ENCODE assay signal across 17 mouse cellular contexts in genomic region chr13:100607756-100608155, GRCm38 (mm10). TPM values are rescaled to one million over a fixed set of nuclear protein-coding genes. Genes with fewer than 3 reads are reported as not detected.
DNase-seq lines count a peak whose midpoint lies in the region; ATAC-seq and TF ChIP-seq lines count a peak whose summit lies in the region.
"Had no signal": no experiment of that assay in that cellular context is flagged by ENCODE, and none has a peak within 500 bp of the region (broad histone marks: within the 10 kb centered on the region; RNA-seq: fewer than 3 reads in every experiment).

No protein-coding gene starts in this region.

- no peak for ATAC-seq in inflammation-experienced regulatory T-cells, adult 6 months

- DNase-seq in heart, adult 2 months: no peak
- no peak for DNase-seq in heart, adult 8-10 months (ENCODE audit: low spot score)
- DNase-seq in lung, adult 2 months: no peak
- no peak for DNase-seq in lung, postnatal 4 days
- peak; percentile 62 for DNase-seq in ES-CJ7 (ENCODE audit: low read depth, low spot score)
- DNase-seq in induced T-regulatory cell, adult 2 months (ENCODE audit: low read depth): peak; percentile 45
- DNase-seq in left cerebral cortex, postnatal 4 days: no peak
- DNase-seq: cerebellum, adult 9-11 months; gastrocnemius, postnatal 10 days; kidney, adult 8-10 months; lung, postnatal 14 days had no signal

- no peak overlapping the region for H3K9ac ChIP-seq in heart, adult 2 months (ENCODE audit: low read depth, low read length)
- H3K9ac ChIP-seq: embryonic facial prominence, embryonic 12.5 days; heart, embryonic 12.5 days; midbrain, embryonic 12.5 days had no signal

- no peak overlapping the region for H3K4me3 ChIP-seq in heart, adult 2 months
- no peak overlapping the region for H3K4me3 ChIP-seq in lung, adult 2 months (replicated peaks; ENCODE audit: extremely low read depth, low read depth, low read length)
- H3K4me3 ChIP-seq: embryonic facial prominence, embryonic 12.5 days; forebrain, embryonic 10.5 days; heart, embryonic 12.5 days; hindbrain, embryonic 10.5 days; midbrain, embryonic 12.5 days had no signal

- H3K27me3 ChIP-seq in heart, adult 2 months (ENCODE audit: control insufficient read depth, insufficient read depth, low read length): no peaks in the 10 kb centered on the region
- H3K27me3 ChIP-seq: embryonic facial prominence, embryonic 12.5 days; heart, embryonic 12.5 days; midbrain, embryonic 12.5 days had no signal

- 86% methylated on average over 8 of the region's 8 CpGs for WGBS in heart, adult 2 months
- WGBS in lung, adult 2 months: 88% methylated on average over 8 of the region's 8 CpGs

- TF ChIP-seq EP300 in heart, adult 2 months (IDR thresholded peaks at IDR 0.05; ENCODE audit: insufficient read depth, low read depth, low read length): no peak

- H3K79me2 ChIP-seq in heart, adult 2 months (replicated peaks; ENCODE audit: control insufficient read depth, insufficient read depth, low read length): no peaks in the 10 kb centered on the region

- intact Hi-C loops in heart, adult 2 months (cut with DNase I): no loop called here
- intact Hi-C loops in left cerebral cortex, postnatal 4 days (cut with DNase I): no loop called here

- H3K36me3 ChIP-seq in heart, adult 2 months (ENCODE audit: control insufficient read depth, insufficient read depth, low read length): no peaks in the 10 kb centered on the region
- H3K36me3 ChIP-seq: midbrain, embryonic 12.5 days had no signal

- TF ChIP-seq CTCF in heart, adult 2 months (IDR thresholded peaks at IDR 0.05): peak; percentile 31
- peak; percentile 11; the same call in 1 of the 2 replicates for TF ChIP-seq CTCF in lung, adult 2 months (IDR thresholded peaks at IDR 0.05; ENCODE audit: insufficient read depth, low read length)

- no peaks in the 10 kb centered on the region for H3K4me1 ChIP-seq in heart, adult 2 months (ENCODE audit: control insufficient read depth, insufficient read depth, low read length)
- no peaks in the 10 kb centered on the region for H3K4me1 ChIP-seq in lung, adult 2 months (ENCODE audit: control insufficient read depth, insufficient read depth, low read length)
- H3K4me1 ChIP-seq: embryonic facial prominence, embryonic 12.5 days; heart, embryonic 12.5 days; midbrain, embryonic 12.5 days had no signal

- no peak overlapping the region for H3K27ac ChIP-seq in heart, adult 2 months
- H3K27ac ChIP-seq: embryonic facial prominence, embryonic 12.5 days; forebrain, embryonic 10.5 days; hindbrain, embryonic 10.5 days; midbrain, embryonic 12.5 days had no signal

- no peak for TF ChIP-seq POLR2A in heart, adult 2 months (IDR thresholded peaks at IDR 0.05; ENCODE audit: insufficient read depth, low read depth, low read length)
- TF ChIP-seq POLR2A in lung, adult 2 months (IDR thresholded peaks at IDR 0.05; ENCODE audit: borderline replicate concordance, extremely low read depth, low read depth, low read length): no peak

RNA-seq across cellular contexts. Expression of gene Marveld2, which starts 9.0 kb away (rescaled TPM):
- under 1 TPM; 0.27 to 0.34 TPM for total RNA-seq in heart, adult 2 months (2021)
- polyA plus RNA-seq in heart, adult 2 months (2012; rRNA removed): 0.50 and 0.66 TPM in 2 replicates
- total RNA-seq in heart, adult 8-10 months (2022): under 1 TPM; 0.37 to 0.90 (median 0.63) TPM
- 8.2 and 11.4 TPM in 2 replicates for polyA plus RNA-seq in lung, adult 2 months (2012; rRNA removed)
- total RNA-seq in left cerebral cortex, postnatal 4 days (2021): 1 to 10 TPM; 1.6 to 2.0 TPM
- 1 to 10 TPM; 4.3 to 9.7 (median 7.9) TPM for polyA plus RNA-seq in inflammation-experienced regulatory T-cells, adult 6 months (2017; shearing (Covaris generic))

RNA-seq across cellular contexts. Expression of gene Ak6, which starts 43.0 kb away (rescaled TPM):
- total RNA-seq in heart, adult 2 months (2021): 10 to 100 TPM; 55.1 to 65.7 TPM
- polyA plus RNA-seq in heart, adult 2 months (2012; rRNA removed): 49.9 and 92.7 TPM in 2 replicates
- 10 to 100 TPM; 57.2 to 64.6 (median 60.3) TPM for total RNA-seq in heart, adult 8-10 months (2022)
- 16.5 and 28.0 TPM in 2 replicates for polyA plus RNA-seq in lung, adult 2 months (2012; rRNA removed)
- 100 to 1,000 TPM; 129 to 141 TPM for total RNA-seq in left cerebral cortex, postnatal 4 days (2021)
- 100 to 1,000 TPM; 109 to 138 (median 137) TPM for polyA plus RNA-seq in inflammation-experienced regulatory T-cells, adult 6 months (2017; shearing (Covaris generic))

RNA-seq across cellular contexts. Expression of gene Rad17, which starts 43.1 kb away (rescaled TPM):
- 10 to 100 TPM; 15.0 TPM for total RNA-seq in heart, adult 2 months (2021)
- polyA plus RNA-seq in heart, adult 2 months (2012; rRNA removed): 5.6 and 9.5 TPM in 2 replicates
- total RNA-seq in heart, adult 8-10 months (2022): 10 to 100 TPM; 13.4 to 16.6 (median 15.6) TPM
- 3.2 and 4.4 TPM in 2 replicates for polyA plus RNA-seq in lung, adult 2 months (2012; rRNA removed)
- total RNA-seq in left cerebral cortex, postnatal 4 days (2021): 10 to 100 TPM; 15.3 to 16.0 TPM
- polyA plus RNA-seq in inflammation-experienced regulatory T-cells, adult 6 months (2017; shearing (Covaris generic)): 10 to 100 TPM; 22.2 to 28.6 (median 27.5) TPM

RNA-seq across cellular contexts. Expression of gene Taf9, which starts 43.6 kb away (rescaled TPM):
- total RNA-seq in heart, adult 2 months (2021): 1 to 10 TPM; 9.8 TPM
- 2.2 and 3.4 TPM in 2 replicates for polyA plus RNA-seq in heart, adult 2 months (2012; rRNA removed)
- total RNA-seq in heart, adult 8-10 months (2022): 10 to 100 TPM in 3 of 4 experiments, 1 to 10 TPM in 1; 9.1 to 14.5 (median 12.1) TPM
- 1.3 and 3.3 TPM in 2 replicates for polyA plus RNA-seq in lung, adult 2 months (2012; rRNA removed)
- 10 to 100 TPM; 22.9 to 31.8 TPM for total RNA-seq in left cerebral cortex, postnatal 4 days (2021)
- 10 to 100 TPM in 1 of 3 experiments, 1 to 10 TPM in 2; 3.3 to 21.7 (median 9.0) TPM for polyA plus RNA-seq in inflammation-experienced regulatory T-cells, adult 6 months (2017; shearing (Covaris generic))

RNA-seq across cellular contexts. Expression of gene Ocln, which starts 55.2 kb away (rescaled TPM):
- under 1 TPM; 0.43 to 0.76 TPM for total RNA-seq in heart, adult 2 months (2021)
- 0.37 and 0.82 TPM in 2 replicates for polyA plus RNA-seq in heart, adult 2 months (2012; rRNA removed)
- total RNA-seq in heart, adult 8-10 months (2022): 1 to 10 TPM in 1 of 4 experiments, under 1 TPM in 3; 0.24 to 1.1 (median 0.66) TPM
- 15.0 and 21.3 TPM in 2 replicates for polyA plus RNA-seq in lung, adult 2 months (2012; rRNA removed)
- 1 to 10 TPM; 7.9 to 8.8 TPM for total RNA-seq in left cerebral cortex, postnatal 4 days (2021)
- under 1 TPM in 2 of 3 experiments, not detected in 1; 0.57 to 0.66 TPM for polyA plus RNA-seq in inflammation-experienced regulatory T-cells, adult 6 months (2017; shearing (Covaris generic))

Comparison
In these comparisons a context has a peak if more than half of its experiments do, and no peak if none do; other contexts are left out.
1. DNase-seq: peak in ES-CJ7 (single experiment) and induced T-regulatory cell, adult 2 months (single experiment); none in heart, adult 2 months (0 of 2), heart, adult 8-10 months (single experiment), lung, adult 2 months (single experiment), lung, postnatal 4 days (0 of 2) and left cerebral cortex, postnatal 4 days (single experiment).